Mouse (Mus musculus) gastrocnemius, postnatal 14 days (tissue): ENCODE data around the gene Casz1. TPM values are rescaled to one million over a fixed set of nuclear protein-coding genes. Genes with fewer than 3 reads are reported as not detected.
A peak's percentile ranks its signal among the peaks of the same experiment; 100 is the strongest.

Experiments
- DNase-seq: peaks from one replicate; pipeline ENCODE4 v3.0.0; 2021; ENCODE audit warnings: mixed read lengths
- intact Hi-C: fragments of 180-260 bp; cut with DNase I; formaldehyde crosslinking; loops from one replicate; pipeline ENCODE4 v1.15.1; 2025; ENCODE audit warnings: low total_unique reads
- long read RNA-seq, 2 experiments: library from polyadenylated mRNA; stranded (forward); transcript quantifications; one replicate each; pipeline ENCODE4 v2.0.0; 2021
- total RNA-seq, 2 experiments: library from RNA; stranded (reverse); gene quantifications; 2 replicates each; pipeline ENCODE4 v1.2.3; 2021

The Casz1 gene
- total RNA-seq: 10 to 100 TPM; 31.2 to 32.9 TPM
- long read RNA-seq, experiment 1, full-length matches to known transcripts: 1 of 9 reads
- long read RNA-seq, experiment 1, partial matches to known transcripts: 2 of 9 reads
- long read RNA-seq, experiment 1, other reads (novel, unspliced or antisense): 6 of 9 reads
- long read RNA-seq, experiment 2, full-length matches to known transcripts: 1 of 15 reads
- long read RNA-seq, experiment 2, partial matches to known transcripts: 6 of 15 reads
- long read RNA-seq, experiment 2, other reads (novel, unspliced or antisense): 8 of 15 reads

DNA sequence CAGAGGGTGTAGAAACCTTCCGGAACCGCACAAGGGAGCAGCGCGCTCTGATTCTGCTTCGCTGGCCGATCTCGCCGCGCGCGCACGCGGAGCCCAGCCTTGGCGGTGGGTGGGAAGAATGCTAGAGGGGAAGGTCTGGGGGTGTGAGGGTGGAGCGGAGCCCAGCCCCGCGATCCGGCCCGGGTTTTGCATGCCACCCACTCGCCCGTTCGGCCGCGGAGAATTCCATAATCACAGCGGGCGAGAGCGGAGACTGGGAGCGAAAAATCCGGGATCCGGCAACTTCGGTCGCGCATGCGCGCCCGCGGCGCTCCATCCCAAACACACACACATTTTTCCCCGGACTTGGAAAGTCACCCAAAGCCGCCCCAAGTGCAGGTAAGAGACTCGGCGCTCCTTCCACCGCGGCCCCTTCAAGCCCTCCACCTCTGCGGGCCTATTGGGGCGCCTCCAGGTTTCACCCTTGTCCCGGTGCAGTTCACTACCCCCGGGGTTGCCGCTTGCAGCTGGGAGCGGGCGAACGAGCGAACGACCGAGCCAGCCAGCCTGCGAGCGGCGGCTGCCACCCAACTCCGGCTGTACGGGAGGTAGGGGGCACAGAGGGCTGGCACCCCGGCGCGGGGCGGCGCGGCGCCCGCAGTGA is at the start of gene Casz1:
Casz1 (plus strand) TSS at position 293 of the 643 bp plus-strand sequence.
- peak; percentile 94 for DNase-seq
- intact Hi-C loops: loop anchor here (5.0 kb wide), 1 partner anchor 113 kb away; no protein-coding TSS in a partner anchor

DNA sequence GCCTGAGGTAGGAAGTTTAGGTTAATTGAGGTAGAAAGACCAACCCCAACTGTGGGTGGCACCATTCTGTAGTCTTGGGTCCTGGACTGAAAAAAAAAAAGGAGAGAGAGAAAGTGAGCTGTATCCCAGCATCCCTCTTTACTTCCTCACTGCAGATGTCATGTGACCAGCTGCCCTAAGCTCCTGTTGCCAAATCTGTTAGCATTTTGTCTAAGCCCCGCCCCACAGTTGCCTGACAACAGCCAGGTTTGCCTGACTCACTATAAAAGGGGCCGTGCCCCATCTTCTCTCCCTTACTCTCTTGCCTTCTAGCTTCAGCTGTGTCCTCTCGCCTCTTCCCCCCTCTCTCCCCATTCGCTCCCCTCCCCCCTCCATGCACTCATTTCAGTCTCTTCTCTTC is 45.4 kb upstream of the Casz1 start:
- intact Hi-C loops: no loop called here
- no peak for DNase-seq

DNA sequence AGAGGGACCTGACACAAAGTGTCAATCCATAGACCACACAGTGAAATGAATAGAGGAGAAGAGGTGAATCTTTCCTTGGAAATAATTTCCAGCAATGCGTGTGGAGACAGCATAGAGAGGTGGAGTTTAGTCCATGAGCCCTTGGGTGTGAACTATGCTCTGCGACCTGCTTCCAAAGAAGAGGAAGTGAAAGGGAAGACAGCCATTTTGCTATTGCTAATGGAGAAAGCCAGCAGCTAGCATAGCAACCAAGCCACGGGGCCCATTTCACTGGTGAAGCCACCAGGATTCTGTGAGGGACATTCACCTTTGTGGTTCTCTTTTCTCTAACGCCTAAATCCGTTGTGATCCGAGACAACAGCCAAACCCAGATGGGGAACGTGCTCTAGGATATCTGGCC is 44.1 kb upstream of the Casz1 start:
- intact Hi-C loops: loop anchor here (5.0 kb wide), 1 partner anchor 37 kb away; no protein-coding TSS in a partner anchor
- DNase-seq: no peak

DNA sequence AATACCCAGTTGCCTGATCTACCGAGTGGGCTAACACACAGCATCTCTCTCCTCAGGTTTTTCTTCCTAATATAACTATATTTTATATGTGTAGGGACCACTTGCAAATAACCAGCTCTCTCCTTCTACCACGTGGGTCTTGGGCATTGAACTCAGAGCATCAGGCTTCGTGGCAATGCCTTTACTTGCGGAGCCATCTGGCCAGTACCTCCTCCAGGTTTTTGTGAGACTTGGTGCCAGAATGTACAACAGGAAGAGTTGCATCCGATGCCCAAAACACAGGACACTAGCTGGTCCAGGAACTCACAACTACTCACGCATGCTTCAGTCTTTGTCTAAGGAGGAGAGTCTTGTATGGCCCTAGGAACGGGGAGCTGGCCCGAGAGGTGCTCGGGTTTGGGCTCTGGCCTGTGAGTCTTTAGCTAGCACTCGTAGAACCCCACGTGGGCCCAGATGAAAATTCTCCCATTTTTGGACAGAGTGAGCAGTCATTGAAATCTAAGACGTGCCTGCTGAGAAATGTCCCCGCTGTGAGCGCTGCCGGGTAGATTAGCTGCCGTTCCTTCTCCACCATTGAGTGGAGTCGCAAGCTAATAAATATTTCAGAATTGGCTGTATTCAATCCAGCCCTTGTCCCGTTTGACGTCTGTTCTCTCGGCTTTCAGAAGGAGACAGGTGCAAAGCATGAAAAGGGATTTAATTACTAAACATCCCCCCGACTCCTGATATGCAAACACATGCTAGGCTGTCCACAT is 38.0 kb upstream of the Casz1 start:
- intact Hi-C loops: no loop called here
- no peak for DNase-seq

DNA sequence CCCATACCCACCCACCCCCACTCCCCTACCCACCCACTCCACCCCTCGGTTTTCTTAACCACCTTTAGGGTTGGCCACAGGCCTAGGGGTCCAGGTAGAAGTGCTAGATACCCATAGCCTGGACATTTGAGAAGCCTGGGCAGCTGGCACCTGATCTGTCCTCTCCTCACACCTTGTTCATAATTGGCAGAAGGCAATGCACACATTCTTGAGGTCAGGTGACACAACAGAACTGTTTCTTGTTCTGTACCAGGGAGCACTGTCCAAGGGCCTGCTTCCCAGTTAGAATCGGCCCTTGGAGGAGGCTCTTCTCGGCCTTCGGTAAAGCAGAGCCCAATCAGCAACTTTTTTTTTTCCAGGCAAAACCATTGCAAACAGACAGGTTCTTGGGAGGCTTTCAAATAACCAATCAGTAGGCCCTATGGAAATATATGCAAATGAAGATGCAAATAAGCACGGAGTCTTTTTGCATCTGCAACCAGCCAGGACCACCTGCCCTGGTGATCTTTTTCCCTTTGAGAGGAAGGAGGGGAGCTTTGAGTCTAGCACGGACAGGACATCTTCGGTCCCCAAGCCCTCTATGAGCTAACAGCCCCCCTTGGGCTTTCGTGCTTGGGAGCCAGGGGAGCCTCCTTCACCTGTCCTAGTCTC is 36.4 kb upstream of the Casz1 start:
- intact Hi-C loops: no loop called here
- no peak for DNase-seq

DNA sequence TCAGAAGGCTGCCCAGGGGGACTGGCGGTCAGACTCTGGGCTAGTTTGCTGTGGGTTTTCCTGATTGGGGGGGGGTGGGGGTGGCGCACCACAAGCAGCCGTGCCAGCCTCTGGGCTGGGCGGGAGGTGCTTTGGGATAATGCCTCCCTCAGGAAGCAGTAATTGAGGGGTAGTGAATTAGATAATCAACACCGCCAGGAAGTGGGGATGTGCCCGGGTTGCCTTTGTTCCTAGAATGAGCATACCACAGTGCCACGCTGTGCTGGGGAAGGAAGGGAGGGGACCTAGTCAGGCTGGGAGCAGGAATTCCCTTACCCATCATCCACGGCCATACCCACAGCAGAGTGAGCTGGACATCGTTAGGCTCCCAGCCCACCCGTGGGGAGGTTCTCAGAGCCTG is 35.6 kb upstream of the Casz1 start:
- no peak for DNase-seq
- intact Hi-C loops: no loop called here

DNA sequence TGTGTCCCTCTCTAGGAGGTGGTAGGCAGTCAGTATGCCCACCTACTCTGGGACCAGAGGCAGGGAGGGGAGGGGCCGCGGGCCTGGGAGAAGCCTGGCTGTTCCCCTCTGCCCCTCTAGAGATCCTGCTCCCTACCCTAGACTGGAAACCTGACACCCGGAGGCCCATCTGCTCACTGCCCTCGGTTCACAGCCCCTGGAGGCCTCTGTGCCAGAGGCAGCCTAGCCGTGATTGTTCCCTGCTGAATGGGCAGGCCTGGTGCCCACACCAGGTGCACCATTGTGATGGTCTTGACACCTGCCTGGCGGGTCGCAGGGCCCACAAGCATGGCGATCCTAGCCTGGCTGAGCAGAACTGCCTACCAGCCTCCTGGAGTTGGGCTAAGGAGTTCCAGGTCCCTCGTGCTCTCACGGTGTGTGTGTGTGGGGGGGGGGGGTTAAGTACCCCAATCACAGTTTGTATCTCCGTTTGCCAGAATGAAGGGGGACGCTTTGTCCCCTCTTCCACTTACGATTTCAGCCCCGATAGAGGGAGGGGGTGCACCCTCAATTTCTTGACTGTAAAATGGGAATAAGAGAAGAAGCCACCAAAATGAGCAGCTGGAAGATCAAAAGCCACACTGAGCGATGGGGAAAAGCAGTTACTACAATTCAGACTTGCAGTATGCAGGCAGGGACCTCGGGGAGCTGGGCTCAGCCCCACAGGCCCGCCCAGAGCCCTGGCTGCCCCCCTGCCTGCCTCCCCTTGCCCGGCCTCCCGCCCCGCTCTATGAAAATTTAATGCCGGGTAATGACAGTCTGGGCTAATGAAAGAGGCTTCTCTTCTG is 33.4 kb upstream of the Casz1 start:
- no peak for DNase-seq
- intact Hi-C loops: no loop called here

DNA sequence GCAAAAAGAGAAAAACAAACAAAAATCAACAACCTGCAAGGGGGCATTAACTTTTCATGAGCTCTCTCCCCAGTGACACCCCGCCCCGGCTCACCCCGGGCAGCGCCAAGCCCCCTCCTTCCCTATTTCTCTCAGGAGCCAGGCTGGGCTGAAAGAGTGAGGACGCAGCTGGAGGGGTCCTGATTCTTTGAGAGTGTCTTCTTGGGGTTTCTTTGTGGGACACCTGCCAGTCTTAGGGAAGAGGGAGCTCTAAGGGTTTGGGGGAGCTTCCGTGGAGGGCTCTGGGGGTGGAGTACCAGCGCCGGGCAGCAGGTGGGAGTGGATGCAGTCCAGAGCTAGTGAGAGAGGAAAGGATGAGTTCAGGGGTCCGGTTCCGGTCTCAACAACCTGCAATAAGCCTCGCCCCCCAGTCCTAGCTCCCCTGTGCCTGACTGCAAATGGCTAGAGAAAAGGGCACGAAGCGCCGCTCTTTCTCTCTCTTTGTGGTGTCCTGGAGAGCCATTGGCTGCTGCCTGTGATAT is 32.8 kb upstream of the Casz1 start:
- intact Hi-C loops: no loop called here
- no peak for DNase-seq

DNA sequence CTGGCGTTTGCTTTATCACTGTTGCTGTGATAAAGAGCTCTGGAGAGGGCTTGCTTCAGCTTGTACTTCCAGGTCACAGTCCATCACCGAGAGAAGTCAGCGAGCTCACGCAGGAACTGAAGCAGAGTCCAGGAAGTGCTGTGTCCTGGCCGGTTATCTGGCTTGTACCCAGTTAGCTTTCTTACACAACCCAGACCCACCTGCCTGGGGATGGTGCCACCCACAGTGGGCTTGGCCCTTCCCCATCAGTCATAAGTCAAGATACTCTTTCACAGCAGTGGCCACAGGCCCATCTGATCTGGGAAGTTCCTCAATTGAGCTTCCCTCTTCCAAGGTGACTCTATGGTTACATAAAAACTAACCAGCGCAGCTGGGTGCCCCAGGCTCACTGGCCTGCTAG is 31.6 kb upstream of the Casz1 start:
- no peak for DNase-seq
- intact Hi-C loops: no loop called here

DNA sequence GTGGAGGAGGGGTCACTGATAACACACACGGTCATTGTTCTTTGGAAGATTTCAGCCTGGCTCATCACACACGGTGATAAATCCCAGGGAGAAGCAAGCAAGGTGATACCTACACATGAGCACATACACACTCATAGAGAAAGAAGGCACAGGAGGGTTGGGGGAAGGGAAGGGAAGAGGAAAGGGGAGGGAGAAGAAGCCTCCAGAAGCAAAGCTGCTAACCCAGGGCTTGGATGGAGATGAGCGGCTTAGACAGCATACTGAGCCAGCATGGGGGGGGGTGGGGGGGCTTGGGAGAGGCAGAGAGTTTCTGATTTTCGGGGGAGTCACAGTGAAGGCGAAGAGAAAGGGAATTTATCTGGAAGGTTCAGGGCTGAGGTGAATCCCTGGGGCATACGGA is 30.2 kb upstream of the Casz1 start:
- no peak for DNase-seq
- intact Hi-C loops: no loop called here

DNA sequence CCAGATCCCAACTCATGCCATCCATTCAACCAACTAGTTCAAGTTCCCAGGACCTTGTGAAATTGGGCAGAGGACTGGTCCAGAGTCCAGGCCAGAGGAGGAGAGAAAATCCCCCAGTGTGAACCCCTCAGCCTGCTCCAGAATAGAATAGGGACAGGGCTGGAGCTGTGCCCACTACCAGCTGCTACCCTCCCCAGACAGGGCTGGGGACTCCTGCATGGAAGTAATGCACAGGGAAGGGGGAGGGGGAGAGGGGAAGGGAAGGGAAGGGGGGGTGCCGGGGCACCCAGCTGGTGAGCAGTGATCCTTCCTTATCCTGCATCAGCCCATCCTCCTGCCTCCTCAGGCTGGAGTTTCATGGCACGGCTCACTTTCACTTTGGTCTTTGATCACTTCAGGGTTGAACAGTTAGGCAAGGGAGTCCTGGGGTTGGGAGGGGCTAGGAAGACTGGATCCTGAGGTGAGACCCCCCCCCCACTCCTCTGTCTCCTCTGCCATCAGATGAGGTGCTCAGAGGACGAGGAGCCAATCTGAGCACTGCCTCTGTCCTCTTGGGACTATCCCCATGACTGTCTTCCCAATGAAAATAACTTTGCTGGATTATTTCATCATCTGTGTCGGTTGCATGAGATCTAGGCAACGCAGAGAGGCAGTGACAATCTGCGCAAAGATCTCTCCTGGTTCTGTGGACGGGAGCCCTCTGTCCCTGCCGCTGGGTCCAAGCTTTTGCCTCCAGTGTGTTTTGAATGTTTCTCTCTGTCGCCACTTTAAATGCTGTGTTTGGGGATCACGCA is 28.6 kb upstream of the Casz1 start:
- intact Hi-C loops: no loop called here
- DNase-seq: no peak

DNA sequence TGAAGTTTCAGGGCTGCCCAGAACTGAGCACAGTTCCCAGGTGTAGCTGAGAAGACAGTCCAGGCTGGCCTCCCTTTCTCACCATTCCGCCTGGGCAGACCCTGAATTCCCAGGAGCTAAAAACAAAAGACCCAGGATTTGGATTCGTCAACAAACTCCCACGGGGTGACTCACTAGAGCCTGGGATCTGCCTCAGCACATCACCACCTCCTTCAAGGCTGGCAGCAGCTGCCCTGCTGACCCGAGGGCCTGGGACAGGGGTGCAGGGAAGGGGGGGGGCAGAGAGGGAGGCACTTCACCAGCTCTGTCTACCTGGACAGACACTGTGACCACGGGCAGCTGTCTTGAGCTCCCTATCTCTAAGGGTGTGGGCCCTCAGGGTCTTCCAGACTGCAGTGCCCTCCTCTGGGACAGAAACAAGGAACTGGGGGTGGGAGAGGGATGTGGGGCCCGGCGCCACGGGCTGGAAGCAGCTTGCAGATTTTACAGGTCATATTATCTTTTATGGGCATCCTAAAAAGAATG is 24.1 kb upstream of the Casz1 start:
- intact Hi-C loops: no loop called here
- no peak for DNase-seq

DNA sequence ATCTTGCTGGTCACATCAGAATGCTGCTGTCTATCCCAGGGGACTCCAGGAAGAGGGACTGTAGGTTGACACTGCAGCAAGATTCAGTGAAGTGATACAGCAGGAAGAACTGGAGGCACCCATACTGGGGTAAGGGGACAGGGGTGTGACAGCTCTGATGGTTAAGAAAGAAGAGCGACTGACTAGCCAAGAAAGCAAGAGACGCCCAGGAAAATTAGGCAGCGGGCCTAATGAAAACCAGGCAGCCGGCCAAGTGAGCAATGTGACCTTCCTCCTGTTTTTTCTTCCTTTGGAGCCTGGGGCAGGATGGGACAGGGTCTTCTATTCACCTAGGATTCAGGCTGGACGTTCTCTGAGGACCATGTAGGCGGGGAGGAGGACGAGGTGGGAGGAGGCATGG is 22.7 kb upstream of the Casz1 start:
- no peak for DNase-seq
- intact Hi-C loops: no loop called here

DNA sequence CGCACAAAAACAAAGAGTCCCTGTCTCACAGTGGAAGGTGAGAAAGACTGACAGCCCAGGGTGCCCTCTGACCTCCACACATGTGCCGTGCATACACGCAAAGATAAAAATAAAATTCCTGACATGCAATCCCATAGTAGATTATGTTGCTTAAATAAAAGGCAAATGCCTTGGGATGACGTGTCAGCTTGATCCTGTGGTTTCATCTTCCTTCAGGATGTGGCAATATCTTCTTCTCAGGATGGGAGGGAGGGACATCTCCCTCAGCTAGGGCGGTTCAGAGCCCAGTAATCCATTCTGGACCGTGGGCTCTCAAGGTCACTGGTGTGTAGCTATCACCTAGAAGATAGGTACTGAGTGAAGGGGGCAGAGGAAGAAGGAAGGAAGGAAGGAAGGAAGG is 21.3 kb upstream of the Casz1 start:
- intact Hi-C loops: no loop called here
- no peak for DNase-seq

DNA sequence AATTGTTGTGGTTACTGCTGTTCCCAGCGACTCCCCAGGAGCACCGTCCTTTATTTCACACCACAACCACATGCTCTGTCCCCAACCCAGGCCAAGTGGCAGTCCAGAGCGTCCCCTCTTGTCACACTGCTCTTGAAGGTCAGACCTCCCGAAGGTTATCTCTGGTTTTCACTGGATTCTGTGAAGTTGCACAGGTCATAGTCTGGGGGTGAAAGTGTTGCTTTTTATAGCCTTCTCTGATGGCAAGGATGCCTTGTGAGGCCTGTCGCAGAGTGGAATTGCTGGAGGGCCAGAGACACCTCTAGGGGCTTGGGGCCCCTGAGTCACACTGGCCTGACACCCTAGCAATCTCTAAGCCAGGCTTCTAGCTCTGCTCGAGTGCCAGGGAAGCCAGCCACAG is 20.5 kb upstream of the Casz1 start:
- no peak for DNase-seq
- intact Hi-C loops: no loop called here

DNA sequence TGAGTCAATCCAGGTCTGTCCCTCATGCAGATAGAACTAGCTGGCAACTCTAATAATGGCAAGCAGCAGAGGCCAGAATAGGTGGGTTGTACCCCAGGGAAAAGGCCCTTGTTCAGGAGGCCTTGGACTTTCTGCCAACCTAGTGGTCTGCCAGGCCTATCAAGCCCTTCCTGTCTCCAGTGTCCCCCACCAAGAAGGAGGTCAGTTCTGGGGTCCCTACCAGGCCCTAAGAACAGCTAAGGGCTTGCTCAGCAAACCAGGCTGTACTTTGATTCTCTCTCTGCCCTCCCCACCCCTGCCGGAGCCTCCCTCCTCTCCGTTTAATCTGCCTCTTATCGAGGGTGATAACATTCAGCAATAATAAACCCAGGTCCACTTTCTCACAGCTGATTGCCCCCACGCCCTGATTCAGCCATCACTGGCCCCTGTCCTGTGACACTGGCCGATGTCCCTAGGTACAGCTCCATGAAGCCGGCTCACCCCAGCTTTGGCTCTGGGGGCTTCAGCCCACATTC is 19.1 kb upstream of the Casz1 start:
- intact Hi-C loops: no loop called here

DNA sequence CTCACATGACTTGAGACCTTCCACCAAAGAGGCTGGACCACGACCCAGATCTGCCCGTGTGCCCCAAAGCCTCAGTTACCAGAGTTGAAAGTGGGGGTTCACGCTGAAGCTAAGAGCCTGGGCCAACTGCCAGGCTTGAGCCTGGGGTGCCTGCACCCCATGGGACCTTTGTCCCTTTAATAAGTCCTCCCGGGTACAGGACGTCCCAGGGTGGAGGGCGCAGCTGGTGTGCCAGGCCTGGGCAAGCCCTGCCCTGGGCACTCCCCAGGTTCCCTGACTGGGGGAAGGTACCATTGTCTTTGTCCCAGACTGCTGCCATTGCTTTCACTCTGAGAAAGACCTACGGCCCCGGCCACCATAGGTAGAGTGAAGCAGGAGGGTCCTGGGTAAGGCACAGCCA is 18.2 kb upstream of the Casz1 start:
- DNase-seq: no peak

More for the DNA sequence above, 19.1 kb upstream of the Casz1 start:
- DNase-seq: no peak

DNA sequence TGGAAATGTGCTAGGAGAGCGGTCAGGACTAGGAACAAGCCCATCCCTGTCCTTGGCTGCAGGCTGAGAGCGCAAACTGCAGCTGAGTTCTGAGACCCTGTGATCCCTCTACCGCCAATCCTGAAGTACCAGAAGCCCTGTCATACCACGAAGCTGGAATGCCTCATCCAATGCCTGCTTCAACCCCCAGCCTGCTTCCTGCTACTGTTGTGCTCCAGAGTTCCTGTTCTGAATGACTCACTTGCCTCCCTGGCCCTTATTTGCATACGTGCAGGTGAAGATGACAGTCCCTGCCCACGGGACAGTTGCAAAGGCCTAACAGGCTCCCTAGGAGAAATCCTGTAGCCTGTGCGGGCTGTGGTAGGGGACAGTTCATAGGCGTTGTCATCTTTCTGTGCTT is 13.3 kb upstream of the Casz1 start:
- intact Hi-C loops: no loop called here
- no peak for DNase-seq

More for the DNA sequence above, 18.2 kb upstream of the Casz1 start:
- intact Hi-C loops: no loop called here
